Mouse (Mus musculus) myocyte (in vitro differentiated cells): ENCODE measurements around the gene Stard13.

Source experiments
- CEBPB ChIP-seq: IDR thresholded peaks from 2 replicates; pipeline ENCODE4 v1.6.1; 2011; ENCODE audit warnings: mild to moderate bottlenecking, moderate library complexity; ENCODE audit not compliant: poor library complexity, insufficient read depth, severe bottlenecking
- E2F4 ChIP-seq: IDR thresholded peaks from one replicate; pipeline ENCODE4 v1.6.1; 2011; ENCODE audit warnings: mild to moderate bottlenecking, control low read depth, moderate library complexity; ENCODE audit not compliant: insufficient read depth
- MAX ChIP-seq: IDR thresholded peaks from one replicate; pipeline ENCODE4 v1.6.1; 2011; ENCODE audit warnings: low read depth, mild to moderate bottlenecking, control low read depth
- MYOD1 ChIP-seq, 3 experiments: IDR thresholded peaks; one replicate each; pipeline ENCODE4 v1.6.1; 2011; ENCODE audit warnings: control low read depth in 2 of 3, low read depth in 2 of 3, mild to moderate bottlenecking in 2 of 3, moderate library complexity in 1 of 3; ENCODE audit not compliant: insufficient read length in 2 of 3, control insufficient read depth in 1 of 3
- MYOG ChIP-seq, 3 experiments: IDR thresholded peaks; one replicate each; pipeline ENCODE4 v1.6.1; 2011; ENCODE audit warnings: control low read depth in 2 of 3, low read depth in 2 of 3, mild to moderate bottlenecking in 2 of 3; ENCODE audit not compliant: insufficient read length in 2 of 3, control insufficient read depth in 1 of 3, insufficient read depth in 1 of 3
- POLR2A ChIP-seq: IDR thresholded peaks from one replicate; pipeline ENCODE4 v1.6.1; 2011; ENCODE audit warnings: low read depth, mild to moderate bottlenecking, control low read depth, moderate library complexity; ENCODE audit not compliant: insufficient read length
- POLR2AphosphoS2 ChIP-seq: IDR thresholded peaks from one replicate; pipeline ENCODE4 v1.6.1; 2011; ENCODE audit warnings: low read depth, control low read depth; ENCODE audit not compliant: insufficient read length
- REST ChIP-seq: IDR thresholded peaks from one replicate; pipeline ENCODE4 v1.6.1; 2011; ENCODE audit warnings: mild to moderate bottlenecking, control low read depth, moderate library complexity; ENCODE audit not compliant: insufficient read depth, insufficient read length
- SRF ChIP-seq: IDR thresholded peaks from one replicate; pipeline ENCODE4 v1.6.1; 2011; ENCODE audit warnings: low read depth; ENCODE audit not compliant: control insufficient read depth, insufficient read length
- TCF12 ChIP-seq: IDR thresholded peaks from one replicate; pipeline ENCODE4 v1.6.1; 2011; ENCODE audit warnings: mild to moderate bottlenecking, control low read depth; ENCODE audit not compliant: poor library complexity, insufficient read depth, severe bottlenecking
- TCF3 ChIP-seq: IDR thresholded peaks from one replicate; pipeline ENCODE4 v1.6.1; 2011; ENCODE audit warnings: low read depth, control low read depth; ENCODE audit not compliant: insufficient read length

GRCm38 (mm10) chr5:151047488-151047887 lies 186.1 kb downstream of the Stard13 start:
- TF ChIP-seq MAX = no peak
- TF ChIP-seq POLR2A = no peak
- no peak for TF ChIP-seq POLR2AphosphoS2
- TF ChIP-seq MYOD1 (IDR thresholded peaks at IDR 0.05; ENCODE audit: control insufficient read depth in 1 of 3, insufficient read length in 2 of 3, low read depth in 2 of 3) = no peak
- TF ChIP-seq SRF = no peak
- no peak for TF ChIP-seq TCF3
- TF ChIP-seq REST = no peak
- no peak for TF ChIP-seq CEBPB
- TF ChIP-seq E2F4 = no peak
- TF ChIP-seq TCF12 = no peak
- TF ChIP-seq MYOG (IDR thresholded peaks at IDR 0.05; ENCODE audit: control insufficient read depth in 1 of 3, insufficient read depth in 1 of 3, insufficient read length in 2 of 3, low read depth in 2 of 3) = no peak
